Mouse (Mus musculus): ENCODE results near the gene Ddx27. TPM values are rescaled to one million over a fixed set of nuclear protein-coding genes. Genes with fewer than 3 reads are reported as not detected.
A peak's percentile ranks its signal among the peaks of the same experiment; 100 is the strongest.

Gene Ddx27
- polyA plus RNA-seq, 1 experiment from 2014 or later = 43.6 TPM

GRCm38 (mm10) chr2:167063906-167064496, 49.0 kb downstream of the Ddx27 start:
- H3K4me1 ChIP-seq (replicated peaks; ENCODE audit: control insufficient read depth, insufficient read depth, low read length) = peaks cover 27% of the 10 kb centered on the region
- under 1% methylated on average over 7 of the region's 7 CpGs for WGBS
- H3K9ac ChIP-seq (ENCODE audit: low read length) = peak overlapping the region; percentile 92

GRCm38 (mm10) chr2:167064601-167065295, 49.8 kb downstream of the Ddx27 start:
- no peaks in the 10 kb centered on the region for H3K9me3 ChIP-seq (ENCODE audit: control insufficient read depth, low read length)
- peaks cover 25% of the 10 kb centered on the region for H3K4me1 ChIP-seq (replicated peaks; ENCODE audit: control insufficient read depth, insufficient read depth, low read length)
- peak overlapping the region; percentile 90 for H3K4me3 ChIP-seq (ENCODE audit: low read length)
- peak overlapping the region; percentile 62 for H3K4me2 ChIP-seq (ENCODE audit: low read depth, low read length)
- H3K9ac ChIP-seq (ENCODE audit: low read length) = peak overlapping the region; percentile 92
- H3K27ac ChIP-seq (ENCODE audit: low read length) = peak overlapping the region; percentile 0; the same call in 1 of the 2 replicates
- ATAC-seq (ENCODE audit: low read depth) = no peak
- 15% methylated on average over 9 of the region's 9 CpGs for WGBS
- H3K27me3 ChIP-seq (ENCODE audit: control insufficient read depth, insufficient read depth, low read depth, low read length) = no peaks in the 10 kb centered on the region
- H3K36me3 ChIP-seq (ENCODE audit: control insufficient read depth, insufficient read depth, low read length) = peaks cover 16% of the 10 kb centered on the region

More at GRCm38 (mm10) chr2:167063906-167064496, 49.0 kb downstream of the Ddx27 start:
- Histone ChIP-seq H3K27ac (ENCODE audit: low read length) (peak overlapping the region; percentile 94), H3K27me3 (ENCODE audit: control insufficient read depth, insufficient read depth, low read depth, low read length) (no peaks in the 10 kb centered on the region), H3K4me3 (ENCODE audit: low read length) (peak overlapping the region; percentile 90), H3K36me3 (ENCODE audit: control insufficient read depth, insufficient read depth, low read length) (peaks cover 16% of the 10 kb centered on the region), H3K4me2 (ENCODE audit: low read depth, low read length) (peak overlapping the region; percentile 62), H3K9me3 (ENCODE audit: control insufficient read depth, low read length) (no peaks in the 10 kb centered on the region)
- no peak for ATAC-seq (ENCODE audit: low read depth)

GRCm38 (mm10) chr2:167066031-167066430, 51.0 kb downstream of the Ddx27 start:
- Histone ChIP-seq H3K4me3 (ENCODE audit: low read length) (no peak overlapping the region), H3K27me3 (ENCODE audit: control insufficient read depth, insufficient read depth, low read depth, low read length) (no peaks in the 10 kb centered on the region), H3K4me2 (ENCODE audit: low read depth, low read length) (no peak overlapping the region), H3K36me3 (ENCODE audit: control insufficient read depth, insufficient read depth, low read length) (peaks cover 16% of the 10 kb centered on the region), H3K9me3 (ENCODE audit: control insufficient read depth, low read length) (no peaks in the 10 kb centered on the region), H3K4me1 (replicated peaks; ENCODE audit: control insufficient read depth, insufficient read depth, low read length) (peaks cover 18% of the 10 kb centered on the region), H3K9ac (ENCODE audit: low read length) (no peak overlapping the region), H3K27ac (ENCODE audit: low read length) (no peak overlapping the region)
- WGBS = 47% methylated on average over 1 of the region's 1 CpGs
- ATAC-seq (ENCODE audit: low read depth) = no peak

GRCm38 (mm10) chr2:167066528-167067516, 51.8 kb downstream of the Ddx27 start:
- 21% methylated on average over 6 of the region's 6 CpGs for WGBS
- no peak for ATAC-seq (ENCODE audit: low read depth)
- Histone ChIP-seq H3K4me2 (ENCODE audit: low read depth, low read length) (no peak overlapping the region), H3K4me1 (replicated peaks; ENCODE audit: control insufficient read depth, insufficient read depth, low read length) (peaks cover 15% of the 10 kb centered on the region), H3K36me3 (ENCODE audit: control insufficient read depth, insufficient read depth, low read length) (peaks cover 16% of the 10 kb centered on the region), H3K27me3 (ENCODE audit: control insufficient read depth, insufficient read depth, low read depth, low read length) (no peaks in the 10 kb centered on the region), H3K27ac (ENCODE audit: low read length) (no peak overlapping the region), H3K9me3 (ENCODE audit: control insufficient read depth, low read length) (no peaks in the 10 kb centered on the region), H3K4me3 (ENCODE audit: low read length) (no peak overlapping the region), H3K9ac (ENCODE audit: low read length) (no peak overlapping the region)

- Histone ChIP-seq H3K36me3 (ENCODE audit: control insufficient read depth, insufficient read depth, low read length) (peaks cover 16% of the 10 kb centered on the region), H3K4me3 (ENCODE audit: low read length) (no peak overlapping the region), H3K4me1 (replicated peaks; ENCODE audit: control insufficient read depth, insufficient read depth, low read length) (peaks cover 14% of the 10 kb centered on the region), H3K27ac (ENCODE audit: low read length) (no peak overlapping the region), H3K9me3 (ENCODE audit: control insufficient read depth, low read length) (no peaks in the 10 kb centered on the region), H3K4me2 (ENCODE audit: low read depth, low read length) (no peak overlapping the region), H3K27me3 (ENCODE audit: control insufficient read depth, insufficient read depth, low read depth, low read length) (no peaks in the 10 kb centered on the region), H3K9ac (ENCODE audit: low read length) (no peak overlapping the region)
- WGBS = 26% methylated on average over 6 of the region's 6 CpGs
- ATAC-seq (ENCODE audit: low read depth) = no peak
These were observed 52.6 kb downstream of the Ddx27 start for GRCm38 (mm10) chr2:167067575-167067974.

GRCm38 (mm10) chr2:167070341-167070740, 55.3 kb downstream of the Ddx27 start:
- Histone ChIP-seq H3K36me3 (ENCODE audit: control insufficient read depth, insufficient read depth, low read length) (peaks cover 9% of the 10 kb centered on the region), H3K9ac (ENCODE audit: low read length) (no peak overlapping the region), H3K4me2 (ENCODE audit: low read depth, low read length) (no peak overlapping the region), H3K27me3 (ENCODE audit: control insufficient read depth, insufficient read depth, low read depth, low read length) (no peaks in the 10 kb centered on the region), H3K27ac (ENCODE audit: low read length) (no peak overlapping the region), H3K4me3 (ENCODE audit: low read length) (no peak overlapping the region), H3K4me1 (replicated peaks; ENCODE audit: control insufficient read depth, insufficient read depth, low read length) (peaks cover 7% of the 10 kb centered on the region), H3K9me3 (ENCODE audit: control insufficient read depth, low read length) (no peaks in the 10 kb centered on the region)
- 40% methylated on average over 6 of the region's 6 CpGs for WGBS
- ATAC-seq (ENCODE audit: low read depth) = no peak

GRCm38 (mm10) chr2:167071266-167071640, 56.3 kb downstream of the Ddx27 start:
- Histone ChIP-seq H3K4me2 (ENCODE audit: low read depth, low read length) (peak overlapping the region; percentile 74), H3K4me3 (ENCODE audit: low read length) (peak overlapping the region; percentile 54), H3K4me1 (replicated peaks; ENCODE audit: control insufficient read depth, insufficient read depth, low read length) (peaks cover 6% of the 10 kb centered on the region), H3K9ac (ENCODE audit: low read length) (peak overlapping the region; percentile 66), H3K27me3 (ENCODE audit: control insufficient read depth, insufficient read depth, low read depth, low read length) (no peaks in the 10 kb centered on the region), H3K27ac (ENCODE audit: low read length) (no peak overlapping the region), H3K9me3 (ENCODE audit: control insufficient read depth, low read length) (no peaks in the 10 kb centered on the region), H3K36me3 (ENCODE audit: control insufficient read depth, insufficient read depth, low read length) (no peaks in the 10 kb centered on the region)
- no peak for ATAC-seq (ENCODE audit: low read depth)
- WGBS = 15% methylated on average over 12 of the region's 12 CpGs

- Histone ChIP-seq H3K9ac (ENCODE audit: low read length) (peak overlapping the region; percentile 66), H3K27me3 (ENCODE audit: control insufficient read depth, insufficient read depth, low read depth, low read length) (no peaks in the 10 kb centered on the region), H3K4me3 (ENCODE audit: low read length) (peak overlapping the region; percentile 54), H3K27ac (ENCODE audit: low read length) (no peak overlapping the region), H3K36me3 (ENCODE audit: control insufficient read depth, insufficient read depth, low read length) (no peaks in the 10 kb centered on the region), H3K9me3 (ENCODE audit: control insufficient read depth, low read length) (no peaks in the 10 kb centered on the region), H3K4me2 (ENCODE audit: low read depth, low read length) (peak overlapping the region; percentile 74), H3K4me1 (replicated peaks; ENCODE audit: control insufficient read depth, insufficient read depth, low read length) (peaks cover 6% of the 10 kb centered on the region)
- WGBS = 8% methylated on average over 22 of the region's 22 CpGs
- peak; percentile 96 for ATAC-seq (ENCODE audit: low read depth)
These were observed 56.9 kb downstream of the Ddx27 start for GRCm38 (mm10) chr2:167071641-167072601.
